Mouse (Mus musculus) neural tube, embryonic 11.5 days (tissue): ENCODE results near the gene Smu1. TPM values are rescaled to one million over a fixed set of nuclear protein-coding genes. Genes with fewer than 3 reads are reported as not detected.

ENCODE experiments used
- ATAC-seq: fragments of 200-750 bp; cut with Nextera tagmentation; 2 replicates; pipeline ENCODE4 v1.8.0; 2017; ENCODE audit warnings: moderate number of reproducible peaks, mild to moderate bottlenecking, moderate TSS enrichment, moderate library complexity; ENCODE audit not compliant: insufficient read depth, low FRiP score, low TSS enrichment
- DNase-seq: peaks from one replicate; pipeline ENCODE4 v3.0.0-alpha.2; 2015; ENCODE audit warnings: low spot score
- H3K27ac ChIP-seq: fragments of 300-500 bp; sonication (generic); 2 replicates; pipeline ENCODE4 v1.5.1; 2014; ENCODE audit warnings: low read depth, mild to moderate bottlenecking, low read length
- H3K27me3 ChIP-seq: fragments of 300-500 bp; sonication (generic); 2 replicates; pipeline ENCODE4 v1.6.1; 2014; ENCODE audit warnings: mild to moderate bottlenecking, low read length, mixed read lengths; ENCODE audit not compliant: control insufficient read depth, insufficient read depth
- H3K36me3 ChIP-seq: fragments of 300-500 bp; sonication (generic); 2 replicates; pipeline ENCODE4 v1.6.1; 2014; ENCODE audit warnings: mild to moderate bottlenecking, low read length, moderate library complexity, mixed read lengths; ENCODE audit not compliant: control insufficient read depth, insufficient read depth
- H3K4me1 ChIP-seq: fragments of 300-500 bp; sonication (generic); 2 replicates; pipeline ENCODE4 v1.6.1; 2014; ENCODE audit warnings: low read length, mixed read lengths; ENCODE audit not compliant: control insufficient read depth, insufficient read depth
- H3K4me2 ChIP-seq: fragments of 300-500 bp; sonication (generic); 2 replicates; pipeline ENCODE4 v1.6.1; 2014; ENCODE audit warnings: low read depth, mild to moderate bottlenecking, moderate library complexity
- H3K4me3 ChIP-seq: fragments of 300-500 bp; sonication (generic); 2 replicates; pipeline ENCODE4 v1.5.1; 2014; ENCODE audit warnings: low read depth, low read length
- H3K9ac ChIP-seq: fragments of 300-500 bp; sonication (generic); 2 replicates; pipeline ENCODE4 v1.6.1; 2014; ENCODE audit warnings: mild to moderate bottlenecking, low read length
- H3K9me3 ChIP-seq: fragments of 300-500 bp; sonication (generic); 2 replicates; pipeline ENCODE4 v1.6.1; 2016; ENCODE audit warnings: low read length; ENCODE audit not compliant: control insufficient read depth
- WGBS: fragments of 180-500 bp; shearing (Covaris S2); extraction: QIAGEN DNeasy Blood & Tissue Kit; methylation state at CpG from one replicate; pipeline ENCODE4 v1.1.7; 2014; 5-methylcytosine and 5-hydroxymethylcytosine counted together
- polyA plus RNA-seq: library from polyadenylated mRNA; unstranded; fragments of >200 nt; fragmentation: Nextera tagmentation; extraction: Ambion mirVana; gene quantifications from 2 replicates; pipeline ENCODE4 v1.2.1, GENCODE M21; 2014

Gene Smu1
- polyA plus RNA-seq, 1 experiment from 2014 or later = 186 TPM

GRCm38 (mm10) chr4:40725141-40725540, 32.6 kb downstream of the Smu1 start:
- H3K4me1 ChIP-seq = peaks cover 14% of the 10 kb centered on the region
- H3K4me3 ChIP-seq = no peak overlapping the region
- H3K4me2 ChIP-seq = no peak overlapping the region; the same call in 1 of the 2 replicates
- H3K36me3 ChIP-seq = peaks cover 13% of the 10 kb centered on the region
- DNase-seq = no peak
- H3K27me3 ChIP-seq = no peaks in the 10 kb centered on the region
- no peak for ATAC-seq
- no peak overlapping the region for H3K9ac ChIP-seq
- WGBS = 90% methylated on average over 7 of the region's 7 CpGs
- no peak overlapping the region for H3K27ac ChIP-seq
- H3K9me3 ChIP-seq = no peaks in the 10 kb centered on the region

GRCm38 (mm10) chr4:40722687-40723460, 34.8 kb downstream of the Smu1 start:
- H3K4me3 ChIP-seq = peak overlapping the region; percentile 67
- H3K9ac ChIP-seq = peak overlapping the region; percentile 97
- peaks cover 5% of the 10 kb centered on the region for H3K36me3 ChIP-seq
- H3K4me2 ChIP-seq = peak overlapping the region; percentile 55
- peak; percentile 90 for ATAC-seq
- WGBS = under 1% methylated on average over 46 of the region's 62 CpGs
- H3K27me3 ChIP-seq = no peaks in the 10 kb centered on the region
- peak overlapping the region; percentile 97 for H3K27ac ChIP-seq
- peak; percentile 89 for DNase-seq
- no peaks in the 10 kb centered on the region for H3K9me3 ChIP-seq
- H3K4me1 ChIP-seq = peaks cover 14% of the 10 kb centered on the region

GRCm38 (mm10) chr4:40722011-40722666, 35.6 kb downstream of the Smu1 start, which contains the start of gene Dnaja1:
Dnaja1 (plus strand) TSS chr4:40722150.
- Histone ChIP-seq H3K27me3 (no peaks in the 10 kb centered on the region), H3K36me3 (peaks cover 5% of the 10 kb centered on the region), H3K4me3 (peak within 1 kb of the TSS; percentile 67), H3K4me1 (peaks cover 14% of the 10 kb centered on the region), H3K4me2 (peak within 1 kb of the TSS; percentile 55), H3K9ac (peak within 1 kb of the TSS; percentile 97), H3K27ac (peak within 1 kb of the TSS; percentile 97), H3K9me3 (no peaks in the 10 kb centered on the region)
- ATAC-seq (peak; percentile 85), DNase-seq (peak; percentile 98)
- under 1% methylated on average over 52 of the region's 54 CpGs for WGBS

- 95% methylated on average over 8 of the region's 8 CpGs for WGBS
- Histone ChIP-seq H3K4me2 (no peak overlapping the region), H3K9me3 (no peaks in the 10 kb centered on the region), H3K4me3 (no peak overlapping the region), H3K27me3 (no peaks in the 10 kb centered on the region), H3K27ac (no peak overlapping the region), H3K36me3 (0 out of 2 replicates have a peak, but pooled peaks cover 2% of the 10 kb centered on the region), H3K9ac (no peak overlapping the region), H3K4me1 (peaks cover 14% of the 10 kb centered on the region)
- ATAC-seq (no peak), DNase-seq (no peak)
Measured at GRCm38 (mm10) chr4:40720910-40721309, 36.8 kb downstream of the Smu1 start.

- Histone ChIP-seq H3K27ac (no peak overlapping the region), H3K4me1 (peaks cover 3% of the 10 kb centered on the region; the same call in 1 of the 2 replicates), H3K9ac (no peak overlapping the region), H3K4me2 (no peak overlapping the region), H3K9me3 (no peaks in the 10 kb centered on the region), H3K36me3 (no peaks in the 10 kb centered on the region), H3K27me3 (no peaks in the 10 kb centered on the region), H3K4me3 (no peak overlapping the region)
- 89% methylated on average over 3 of the region's 3 CpGs for WGBS
- no peak for ATAC-seq
- no peak for DNase-seq
Measured at GRCm38 (mm10) chr4:40717141-40717540, 40.6 kb downstream of the Smu1 start.

- Histone ChIP-seq H3K4me3 (peak overlapping the region; percentile 59), H3K27ac (peak overlapping the region; percentile 77), H3K4me1 (peaks cover 12% of the 10 kb centered on the region), H3K27me3 (no peaks in the 10 kb centered on the region), H3K36me3 (no peaks in the 10 kb centered on the region), H3K9ac (peak overlapping the region; percentile 57), H3K9me3 (no peaks in the 10 kb centered on the region), H3K4me2 (peak overlapping the region; percentile 74)
- 35% methylated on average over 9 of the region's 9 CpGs for WGBS
- ATAC-seq (no peak), DNase-seq (no peak)
Measured at GRCm38 (mm10) chr4:40703710-40704275, 53.9 kb downstream of the Smu1 start.

- peak within 1 kb of the TSS; percentile 77 for H3K27ac ChIP-seq
- H3K9me3 ChIP-seq = no peaks in the 10 kb centered on the region
- H3K36me3 ChIP-seq = no peaks in the 10 kb centered on the region
- ATAC-seq (peak; percentile 92), DNase-seq (peak; percentile 93)
- no peaks in the 10 kb centered on the region for H3K27me3 ChIP-seq
- H3K9ac ChIP-seq = peak within 1 kb of the TSS; percentile 57
- peak within 1 kb of the TSS; percentile 74 for H3K4me2 ChIP-seq
- peak within 1 kb of the TSS; percentile 59 for H3K4me3 ChIP-seq
- WGBS = under 1% methylated on average over 42 of the region's 42 CpGs
- H3K4me1 ChIP-seq = peaks cover 12% of the 10 kb centered on the region
Measured at GRCm38 (mm10) chr4:40702797-40703709, 54.7 kb downstream of the Smu1 start, which contains the start of gene Aptx. Aptx (minus strand) TSS chr4:40703194.

- no peaks in the 10 kb centered on the region for H3K27me3 ChIP-seq
- 98% methylated on average over 3 of the region's 3 CpGs for WGBS
- peak overlapping the region; percentile 74 for H3K4me2 ChIP-seq
- no peaks in the 10 kb centered on the region for H3K36me3 ChIP-seq
- H3K27ac ChIP-seq = no peak overlapping the region
- no peak for ATAC-seq
- peaks cover 12% of the 10 kb centered on the region for H3K4me1 ChIP-seq
- H3K9ac ChIP-seq = peak overlapping the region; percentile 57; the same call in 1 of the 2 replicates
- H3K4me3 ChIP-seq = peak overlapping the region; percentile 59
- DNase-seq = no peak
- H3K9me3 ChIP-seq = no peaks in the 10 kb centered on the region
Measured at GRCm38 (mm10) chr4:40701796-40702195, 55.9 kb downstream of the Smu1 start.
